Mouse (Mus musculus) central nervous system, embryonic 18 days (tissue): ENCODE results near the gene Nsg2. TPM values are rescaled to one million over a fixed set of nuclear protein-coding genes. Genes with fewer than 3 reads are reported as not detected.

Source experiments
- polyA plus RNA-seq: library from polyadenylated mRNA; depleted of rRNA; stranded (reverse); fragments of >200 nt; gene quantifications from 2 replicates; pipeline ENCODE4 v1.2.3, GENCODE M21; 2012; rRNA removed

The Nsg2 gene
- 1,279 and 1,368 TPM in 2 replicates for polyA plus RNA-seq

DNA sequence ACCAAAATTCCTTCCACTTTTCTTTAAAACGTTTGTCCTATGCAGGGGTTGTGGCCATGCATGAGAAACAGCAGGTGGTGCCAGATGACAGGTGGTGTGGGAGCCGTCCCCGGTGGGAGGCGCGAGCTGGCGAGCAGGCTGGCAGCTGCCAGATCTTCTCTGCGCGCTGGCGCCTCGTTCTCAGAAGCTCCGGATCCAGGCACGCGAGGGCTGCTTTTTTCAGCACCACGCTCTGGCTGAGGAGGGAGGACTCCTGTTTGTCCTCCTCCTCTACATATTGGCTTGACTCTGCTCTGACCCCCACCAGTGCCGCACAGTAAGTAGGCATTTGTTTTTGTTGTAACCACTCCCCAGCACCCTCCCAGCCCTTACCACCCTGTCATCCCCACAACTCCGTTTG, at the start of gene Nsg2:
TSS of gene Nsg2 (plus strand) at position 183 of the 400 bp plus-strand sequence.

DNA sequence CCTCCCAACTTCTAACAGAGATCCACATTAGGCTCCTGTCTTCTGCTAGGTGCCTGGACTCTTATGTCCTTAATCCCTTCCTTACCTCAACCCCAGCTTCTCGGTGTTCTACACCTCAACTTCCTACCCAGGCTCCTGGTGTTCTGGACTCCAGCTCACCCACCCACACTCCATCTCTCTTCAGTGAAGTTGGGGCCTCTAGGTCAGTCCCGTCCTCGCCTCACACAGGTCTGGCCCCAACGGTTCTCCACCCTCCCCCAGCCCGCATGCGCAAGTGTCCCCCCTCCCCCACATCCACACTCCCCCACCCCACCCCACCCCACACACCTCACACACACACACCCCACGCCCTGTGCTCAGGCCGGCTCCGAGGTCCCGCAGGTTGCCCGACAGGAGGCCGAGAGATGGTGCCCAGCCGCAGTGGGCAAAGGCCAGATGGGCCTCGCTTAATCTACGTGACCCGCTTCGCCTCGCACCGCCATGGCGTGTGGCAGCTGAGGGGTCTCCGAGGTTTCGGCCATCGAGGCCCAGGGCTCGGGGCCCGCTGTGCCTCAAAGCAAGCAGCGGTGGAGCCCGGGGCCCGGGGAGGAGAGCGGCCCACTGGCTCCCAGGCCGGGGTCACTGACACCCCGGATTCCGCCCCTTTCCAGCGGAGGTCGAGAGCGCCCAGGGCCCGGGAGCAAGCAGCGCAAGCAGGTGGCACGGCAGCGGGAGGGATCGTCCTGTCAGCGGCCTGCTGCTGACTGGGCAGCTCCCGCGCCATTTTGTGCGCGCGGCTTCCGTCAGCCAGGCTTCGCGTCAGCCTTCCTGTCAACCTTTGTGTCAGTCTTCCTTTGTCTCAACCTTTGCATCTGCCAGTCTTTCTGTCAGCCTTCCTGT, 34.8 kb upstream of the Nsg2 start, which contains the start of gene 4930524B15Rik:
TSS of gene 4930524B15Rik (plus strand) at position 337 of the 879 bp plus-strand sequence.

Other genes with a start within 250 kb of the Nsg2 start
- gene Cpeb4, start 128.3 kb upstream of the Nsg2 start, polyA plus RNA-seq, result 40.6 and 43.1 TPM in 2 replicates
- gene 4930524B15Rik, start 34.9 kb upstream of the Nsg2 start, polyA plus RNA-seq, result 0.36 and 0.39 TPM in 2 replicates
- not detected in 2 replicates for gene Il9r, start 199.8 kb downstream of the Nsg2 start, polyA plus RNA-seq
- 49.3 and 57.1 TPM in 2 replicates for gene Snrnp25, start 205.0 kb downstream of the Nsg2 start, polyA plus RNA-seq
- 32.1 and 32.8 TPM in 2 replicates for gene Rhbdf1, start 221.8 kb downstream of the Nsg2 start, polyA plus RNA-seq
- 17.2 TPM in 2 replicates for gene Mpg, start 226.0 kb downstream of the Nsg2 start, polyA plus RNA-seq